Mouse (Mus musculus): Measurements from ENCODE around the gene Alkbh6.
A peak's percentile ranks its signal among the peaks of the same experiment; 100 is the strongest.

The Alkbh6 gene

DNA sequence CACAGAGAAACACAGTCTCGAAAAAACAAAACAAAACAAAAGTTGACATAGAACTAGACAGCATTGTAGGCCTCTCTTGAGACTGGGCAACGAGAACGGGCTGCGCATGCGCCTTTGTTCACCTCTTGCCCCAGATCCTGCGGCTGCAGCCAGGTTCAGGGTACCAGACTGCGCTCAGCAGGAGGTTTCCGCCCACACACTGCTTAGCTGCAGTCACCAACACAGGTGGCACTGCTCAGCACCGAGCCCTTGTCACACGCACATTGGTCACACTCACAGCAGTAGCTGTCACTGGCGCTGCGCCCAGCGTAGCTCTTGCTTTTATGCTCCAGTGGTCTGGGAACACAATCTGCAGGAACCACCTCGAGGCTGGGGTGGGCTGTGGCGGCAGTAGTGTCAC, 18.6 kb downstream of the Alkbh6 start:
- no peak for DNase-seq (ENCODE audit: low read depth, low spot score)

DNA sequence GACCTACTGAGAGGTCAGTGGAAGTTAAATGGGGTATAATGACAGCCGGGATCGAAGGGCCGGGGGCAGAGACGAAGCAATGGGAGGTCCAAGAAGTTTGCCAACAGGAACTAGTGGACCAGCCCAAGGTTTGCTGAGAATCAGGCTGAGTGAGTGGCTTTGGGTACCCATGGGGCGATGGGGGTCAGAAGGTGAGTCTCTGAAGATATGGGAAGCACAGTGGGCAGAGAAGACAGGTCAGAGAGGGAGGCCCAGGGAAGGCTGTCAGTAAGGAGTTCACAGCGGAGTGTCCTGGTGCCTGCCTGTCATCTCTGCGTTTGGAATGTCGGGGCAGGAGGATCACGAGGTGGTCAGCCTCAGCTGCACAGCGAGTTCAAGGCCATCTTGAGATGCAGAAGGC, 19.9 kb downstream of the Alkbh6 start:
- no peak for DNase-seq (ENCODE audit: low read depth, low spot score)

DNA sequence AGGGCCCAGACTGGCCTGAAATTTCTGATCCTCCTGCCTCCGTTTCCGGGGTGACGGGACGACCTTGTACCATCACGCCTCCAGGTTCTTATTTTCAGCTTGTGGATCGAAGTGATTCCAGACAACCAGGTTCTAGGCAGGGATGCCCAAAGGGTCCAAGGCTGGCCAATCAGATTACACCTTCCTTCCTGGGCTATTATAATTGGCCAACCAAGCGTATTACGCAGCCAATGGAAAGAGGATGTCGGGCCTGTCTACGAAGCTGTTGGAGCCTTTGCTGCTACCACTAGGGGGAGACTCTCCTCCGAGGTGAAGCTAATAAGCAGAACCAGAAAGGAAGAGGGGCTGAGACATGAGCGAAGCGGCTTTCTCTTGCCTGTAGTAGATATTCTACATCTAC, 23.4 kb downstream of the Alkbh6 start:
- peak; percentile 88 for DNase-seq (ENCODE audit: low read depth, low spot score)

DNA sequence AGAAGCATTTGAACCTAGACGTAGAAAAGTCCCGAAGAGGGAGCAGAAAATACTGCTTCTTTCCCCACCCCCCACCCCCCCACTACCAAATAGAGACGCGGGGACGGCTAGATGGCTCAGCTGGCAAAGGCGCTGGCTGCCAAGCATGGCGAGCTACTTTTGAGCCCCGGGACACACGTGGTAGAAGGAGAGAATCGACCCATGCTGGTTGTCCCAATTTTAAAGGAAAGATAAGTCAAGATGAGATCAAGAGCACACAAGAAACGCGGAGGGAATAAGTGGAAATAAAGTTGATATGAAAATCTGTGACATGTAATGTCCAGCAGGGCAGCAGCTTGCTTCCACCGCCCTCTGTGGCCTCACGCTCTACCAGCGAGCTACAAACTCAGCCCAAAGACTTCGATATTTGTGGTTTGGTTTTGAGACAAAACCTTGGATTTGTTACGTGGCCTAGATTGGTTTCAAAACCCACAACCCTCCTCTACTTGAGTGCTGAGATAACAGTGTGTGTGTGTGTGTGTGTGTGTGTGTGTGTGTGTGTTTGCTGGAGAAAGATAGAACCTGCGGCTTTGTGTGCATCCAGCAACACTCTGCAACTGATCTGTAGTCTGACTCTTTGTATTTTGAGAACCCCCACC, 24.2 kb downstream of the Alkbh6 start:
- DNase-seq (ENCODE audit: low read depth, low spot score): no peak

DNA sequence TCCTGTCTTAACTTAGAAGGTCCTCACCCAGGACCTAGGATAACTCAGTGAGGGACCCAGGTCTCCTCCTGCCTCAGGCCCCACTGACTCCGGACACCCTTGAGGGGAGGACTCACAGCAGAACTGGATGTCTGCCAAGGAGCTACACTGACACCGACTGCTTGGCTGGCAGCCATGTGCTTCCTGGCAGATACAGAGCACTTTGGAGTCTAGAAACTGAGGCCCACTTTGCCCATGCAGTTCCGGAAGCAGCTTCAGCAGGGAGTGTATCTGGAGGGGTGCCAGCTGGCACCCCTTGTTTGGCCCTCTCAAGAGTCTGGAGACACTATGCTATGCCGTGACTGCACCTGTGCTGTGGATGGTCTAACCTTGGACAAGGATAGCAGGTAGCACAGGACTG, 24.9 kb downstream of the Alkbh6 start:
- no peak for DNase-seq (ENCODE audit: low read depth, low spot score)

DNA sequence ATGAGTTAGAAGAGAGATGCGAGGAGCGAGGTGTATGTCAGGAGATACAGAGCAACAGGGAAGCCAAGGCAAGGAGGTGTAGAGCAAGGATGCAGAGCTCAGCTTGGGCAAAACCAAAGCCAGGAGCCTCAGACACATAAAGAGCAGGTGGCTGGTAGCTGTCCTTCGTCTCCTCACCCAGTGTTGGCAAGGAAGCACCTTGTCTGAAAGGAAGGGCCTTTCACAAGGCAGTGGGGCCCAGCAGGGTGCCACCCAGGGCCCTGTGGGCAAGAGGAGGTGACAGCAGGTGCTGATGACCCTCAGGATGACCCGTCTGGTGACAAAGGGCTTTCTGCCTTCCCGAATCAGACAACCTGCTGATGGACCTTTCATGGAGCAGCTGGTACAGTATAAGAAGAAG, 26.0 kb downstream of the Alkbh6 start:
- no peak for DNase-seq (ENCODE audit: low read depth, low spot score)

DNA sequence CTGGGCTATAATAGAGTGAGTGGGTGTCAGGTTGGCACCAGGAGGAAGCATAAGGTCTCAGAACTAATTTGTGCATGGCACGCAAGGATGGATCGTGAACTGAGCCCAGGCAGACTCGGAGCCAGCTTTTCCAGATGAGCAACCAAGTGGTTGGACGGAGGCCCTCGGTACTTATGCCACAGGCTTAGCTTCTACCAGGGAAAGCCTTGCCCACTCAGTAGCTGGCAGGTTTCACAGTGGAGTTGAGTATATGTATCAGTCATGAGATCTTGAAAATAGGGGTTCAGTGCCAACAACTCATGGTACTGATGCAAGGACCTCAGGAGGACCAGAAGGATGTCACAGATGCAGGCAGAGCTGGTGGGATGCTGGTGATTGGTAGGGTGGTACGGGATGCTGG, 27.2 kb downstream of the Alkbh6 start:
- no peak for DNase-seq (ENCODE audit: low read depth, low spot score)

DNA sequence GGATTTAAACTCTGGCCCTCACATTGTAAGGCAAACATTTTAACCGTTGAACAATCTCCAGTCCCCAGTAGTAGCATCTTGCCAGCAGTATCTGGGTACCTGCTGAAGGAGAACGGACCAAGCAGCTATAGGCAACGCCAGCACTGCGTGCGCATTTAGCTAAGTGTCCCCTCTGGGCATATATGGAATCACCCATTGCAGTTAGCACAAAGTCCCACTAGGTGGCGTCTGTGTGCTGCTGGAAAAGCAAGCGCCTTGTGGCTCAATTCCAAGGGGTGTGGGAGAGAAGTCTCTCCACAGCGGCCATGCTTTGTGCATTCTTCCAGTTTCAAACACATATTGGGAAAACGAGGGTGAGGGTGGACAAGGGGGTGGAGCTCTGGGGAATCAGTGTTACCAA, 27.9 kb downstream of the Alkbh6 start:
- peak; percentile 88 for DNase-seq (ENCODE audit: low read depth, low spot score)

DNA sequence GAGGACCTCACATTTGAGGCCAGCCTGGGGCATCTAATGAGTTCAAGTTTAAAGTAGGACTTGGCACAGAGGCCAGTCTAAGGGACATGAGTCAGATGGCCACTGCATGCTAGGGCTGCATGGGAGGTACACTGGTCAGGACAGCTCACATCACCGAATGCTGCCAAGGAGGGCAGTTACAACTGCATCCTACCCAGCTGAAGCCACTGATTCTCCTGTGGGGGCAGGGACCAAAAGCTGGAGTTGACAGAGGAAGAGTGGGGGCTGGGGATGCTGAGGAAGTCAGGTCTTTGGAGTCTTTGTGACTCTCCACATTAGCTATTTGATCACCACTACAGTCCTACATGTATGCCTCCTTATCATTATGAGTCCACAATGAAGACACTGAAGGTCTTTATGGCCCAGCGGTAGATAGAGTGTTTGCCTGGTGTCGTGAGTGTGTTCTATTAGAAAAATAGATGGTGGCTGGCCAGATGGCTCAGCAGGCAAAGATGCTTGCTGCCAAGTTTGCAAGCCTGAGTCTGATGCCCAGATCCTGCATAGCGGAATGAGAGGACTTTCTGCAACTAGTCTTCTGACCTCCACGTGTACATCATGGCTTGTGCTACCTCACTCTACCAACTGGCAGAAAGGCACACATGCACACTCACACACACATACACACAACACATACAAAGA, 31.1 kb downstream of the Alkbh6 start:
- no peak for DNase-seq (ENCODE audit: low read depth, low spot score)

DNA sequence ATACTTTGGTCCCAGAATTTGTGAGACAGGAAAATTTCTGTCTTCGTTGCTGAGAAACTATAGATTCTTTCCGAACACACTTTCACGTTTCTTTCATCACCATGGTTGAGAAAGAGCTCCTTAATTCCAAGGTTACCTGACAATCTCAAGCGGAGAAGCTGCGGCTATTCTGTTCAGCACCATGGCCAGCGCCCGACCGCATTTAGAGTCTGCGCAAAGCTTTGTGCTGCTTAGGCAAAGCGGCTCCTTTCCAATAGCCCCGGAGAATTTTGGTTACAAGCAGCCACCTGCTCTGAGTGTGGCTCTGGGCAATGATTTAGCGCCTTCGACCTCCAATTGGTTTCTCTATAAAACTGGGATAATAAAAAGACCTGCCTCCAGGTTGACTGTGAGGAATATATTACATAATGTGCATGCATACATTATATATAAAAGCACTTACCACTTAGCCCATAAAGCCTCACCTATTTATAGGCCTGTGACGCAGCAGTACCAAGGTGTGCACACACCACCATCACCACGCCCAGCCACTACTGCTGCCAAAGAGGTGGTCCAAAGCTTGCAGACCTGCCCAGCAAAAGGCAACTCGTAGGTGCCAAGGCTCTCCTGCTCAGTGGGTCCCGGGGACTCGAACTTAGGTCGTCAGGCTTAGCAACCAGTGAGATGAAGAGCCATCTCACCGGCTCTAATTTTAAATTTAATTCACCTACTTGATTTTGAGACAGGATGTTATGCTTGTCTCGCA, 38.3 kb downstream of the Alkbh6 start:
- DNase-seq (ENCODE audit: low read depth, low spot score): no peak

DNA sequence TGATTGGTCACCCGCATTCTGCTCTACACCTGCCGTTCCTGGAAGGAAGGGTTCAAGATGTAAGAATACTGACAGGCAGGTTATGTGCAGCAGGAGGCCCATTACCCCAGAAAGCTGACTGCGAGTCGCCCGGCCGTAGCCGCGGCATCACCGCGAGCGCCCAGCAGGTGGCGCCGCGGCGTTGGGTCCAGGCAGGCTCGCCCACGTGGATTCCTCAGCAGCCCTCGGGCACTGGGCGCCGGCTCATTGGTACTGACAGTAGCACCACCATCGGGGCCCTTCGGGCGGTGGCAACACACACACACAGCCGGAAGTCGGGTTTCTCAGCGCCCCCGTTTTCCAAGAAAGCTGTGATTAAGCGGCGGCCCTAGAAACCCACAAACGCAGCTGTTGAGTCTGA, 39.3 kb downstream of the Alkbh6 start:
- DNase-seq (ENCODE audit: low read depth, low spot score): peak; percentile 50

DNA sequence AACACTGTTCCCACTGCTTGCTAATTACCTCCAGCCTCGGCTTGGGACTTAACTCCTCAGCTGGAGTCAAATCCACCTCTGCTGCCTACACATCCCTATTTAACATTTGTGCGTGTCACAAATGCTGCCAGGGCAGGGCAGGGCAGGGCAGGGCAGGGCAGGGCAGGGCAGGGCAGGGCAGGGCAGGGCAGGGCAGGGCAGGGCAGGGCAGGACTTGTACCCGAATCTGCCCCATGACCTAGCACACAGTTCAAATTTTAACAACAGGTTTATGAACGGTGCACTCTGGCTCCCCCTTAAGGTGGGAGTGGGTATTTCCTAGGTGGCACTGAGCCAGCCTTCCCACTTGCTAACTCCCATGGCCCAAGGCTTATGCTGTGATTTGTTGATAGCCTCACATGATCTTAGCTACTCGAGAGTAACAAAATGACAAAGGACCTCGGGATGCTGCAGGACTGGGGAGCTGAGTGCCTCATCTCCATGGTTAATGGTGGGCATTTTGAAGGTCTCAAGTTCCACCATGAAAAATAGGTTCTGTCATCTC, 44.8 kb downstream of the Alkbh6 start:
- peak; percentile 77 for DNase-seq (ENCODE audit: low read depth, low spot score)

DNA sequence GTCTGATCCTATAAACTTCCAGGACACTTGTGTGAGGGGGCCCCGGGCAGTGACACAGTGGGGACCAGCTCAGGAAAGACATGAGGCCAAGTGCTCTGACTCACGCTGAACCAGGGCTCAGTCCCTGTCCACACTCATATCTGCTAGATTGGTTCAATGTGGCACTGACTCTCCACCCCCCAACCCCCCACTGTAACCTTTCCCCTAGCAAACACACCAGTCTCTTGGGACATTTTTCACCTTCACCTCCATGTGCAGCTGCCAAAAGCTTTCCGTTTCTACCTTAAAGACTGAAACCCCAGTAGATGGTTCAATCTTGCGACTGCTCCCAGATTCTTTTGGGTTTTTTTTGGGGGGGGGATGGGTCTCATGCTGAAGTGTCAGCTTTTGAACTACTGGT, 45.5 kb downstream of the Alkbh6 start:
- DNase-seq (ENCODE audit: low read depth, low spot score): no peak

DNA sequence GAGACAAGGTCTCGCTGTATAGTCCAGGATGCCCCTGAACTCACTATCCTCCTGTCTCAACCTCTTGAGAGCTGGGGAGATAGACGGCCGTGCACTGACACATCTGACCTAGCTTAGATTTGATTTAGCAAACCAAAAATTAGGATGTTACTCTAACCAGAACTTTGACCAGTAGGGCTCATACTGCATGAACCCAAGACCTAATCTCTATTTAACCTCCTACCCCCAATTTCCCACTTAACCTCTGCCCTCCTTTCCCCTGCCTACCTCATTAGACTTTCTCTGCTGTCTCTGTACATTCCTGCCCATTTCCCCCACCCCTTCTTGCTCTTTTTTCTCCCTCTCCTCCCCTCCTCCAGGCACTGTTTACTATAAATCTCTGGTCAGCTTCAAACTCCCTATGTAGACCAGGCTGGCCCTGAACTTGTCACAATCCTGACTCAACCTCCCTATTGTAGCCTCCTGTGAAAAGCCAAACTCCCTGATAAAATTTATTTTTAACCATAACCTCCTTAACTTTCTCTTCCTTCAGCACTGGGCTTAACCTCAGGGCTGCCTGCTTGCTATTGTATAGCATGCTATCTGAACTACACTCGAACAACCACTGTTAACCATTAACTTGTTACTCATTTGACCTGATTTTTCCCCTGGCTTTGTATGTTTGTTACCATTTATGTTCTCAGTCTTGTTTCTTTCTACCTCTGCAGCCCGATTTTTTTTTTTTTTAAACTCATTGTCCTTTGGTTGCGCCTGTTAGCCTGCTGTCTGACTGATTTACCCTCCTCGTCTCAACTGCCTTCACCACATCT, 50.1 kb downstream of the Alkbh6 start:
- DNase-seq (ENCODE audit: low read depth, low spot score): no peak

DNA sequence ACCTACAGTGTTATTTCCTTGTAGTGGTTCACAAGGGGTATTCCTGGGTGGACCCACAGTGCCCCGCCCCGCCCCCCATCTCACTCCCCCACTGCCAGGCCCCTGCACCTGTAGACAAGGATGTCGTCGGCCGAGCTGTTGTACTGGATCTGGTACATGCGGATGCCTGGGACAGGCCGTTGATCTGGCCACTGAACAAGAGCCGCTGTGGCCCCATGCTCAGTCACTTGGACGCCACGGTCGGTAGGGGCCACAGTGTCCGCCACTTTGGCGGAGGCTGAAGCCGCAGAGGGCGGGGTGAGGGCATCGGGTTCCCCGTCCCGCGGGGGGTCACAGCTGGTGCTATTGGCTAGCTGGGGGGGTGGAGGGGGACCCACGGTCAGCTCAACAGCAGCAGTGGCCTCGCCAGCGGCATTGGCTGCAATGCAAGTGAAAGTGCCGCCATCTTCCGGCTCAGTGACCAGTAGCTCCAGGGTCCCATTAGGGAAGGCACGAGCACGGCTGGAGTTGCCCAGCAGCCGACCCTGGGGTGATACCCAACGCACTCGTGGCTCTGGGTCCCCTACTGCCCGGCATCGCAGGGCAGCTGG, 50.9 kb downstream of the Alkbh6 start:
- no peak for DNase-seq (ENCODE audit: low read depth, low spot score)

DNA sequence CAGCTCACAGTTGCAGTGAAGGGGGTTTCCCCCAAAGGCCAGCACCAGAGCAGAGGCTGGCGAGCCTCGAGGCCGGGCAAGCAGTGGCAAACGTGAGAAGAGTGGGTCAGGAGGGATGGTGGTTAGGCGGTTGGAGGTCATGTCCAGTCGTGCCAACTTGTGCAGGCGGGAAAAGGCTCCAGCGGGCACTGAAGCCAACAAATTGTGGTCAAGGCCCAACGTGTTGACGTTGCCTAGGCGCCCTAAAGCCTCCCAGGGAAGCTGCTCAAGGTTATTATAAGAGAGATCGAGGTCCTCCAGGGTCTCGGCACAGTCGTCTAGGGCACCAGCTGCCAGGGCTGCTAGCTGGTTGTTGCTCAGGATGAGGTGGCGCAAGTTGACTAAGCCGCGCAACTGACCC, 51.5 kb downstream of the Alkbh6 start:
- no peak for DNase-seq (ENCODE audit: low read depth, low spot score)

DNA sequence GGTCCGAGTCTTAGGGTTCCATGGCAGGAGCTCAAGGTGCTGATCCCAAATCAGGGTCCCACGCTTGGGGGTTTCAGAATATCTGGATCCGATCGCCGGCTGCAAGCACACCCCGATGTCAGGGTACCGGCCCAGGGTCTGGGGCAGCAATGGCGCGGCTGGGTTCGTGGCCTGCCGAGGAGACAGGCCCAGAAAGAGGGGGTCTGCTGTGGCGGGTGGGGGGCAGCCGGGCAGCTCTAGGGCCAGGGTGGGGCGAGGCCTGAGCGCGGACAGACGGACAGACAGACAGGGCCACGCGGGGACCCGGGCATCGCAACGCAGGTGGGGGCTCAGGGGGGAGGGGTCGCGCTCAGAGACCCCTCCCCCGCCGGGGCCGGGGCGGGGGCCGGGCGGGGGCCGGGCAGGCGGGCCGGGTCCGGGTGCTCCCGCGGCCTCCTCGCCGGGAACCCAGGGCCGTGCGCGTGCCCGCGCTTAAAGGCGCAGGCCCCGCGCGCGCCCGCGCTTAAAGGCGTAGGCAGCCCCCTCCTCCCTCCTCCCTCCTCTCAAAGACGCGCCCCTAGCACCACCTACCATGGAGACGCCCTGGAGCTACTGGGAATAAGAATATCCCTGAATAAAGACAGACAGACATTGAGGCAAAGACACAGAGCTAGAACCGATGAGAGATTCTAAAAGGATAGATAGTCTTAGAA, 54.3 kb downstream of the Alkbh6 start, which contains the start of gene Lrfn3:
TSS of gene Lrfn3 (minus strand) at position 121 of the 692 bp plus-strand sequence.
- peak; percentile 48 for DNase-seq (ENCODE audit: low read depth, low spot score)

DNA sequence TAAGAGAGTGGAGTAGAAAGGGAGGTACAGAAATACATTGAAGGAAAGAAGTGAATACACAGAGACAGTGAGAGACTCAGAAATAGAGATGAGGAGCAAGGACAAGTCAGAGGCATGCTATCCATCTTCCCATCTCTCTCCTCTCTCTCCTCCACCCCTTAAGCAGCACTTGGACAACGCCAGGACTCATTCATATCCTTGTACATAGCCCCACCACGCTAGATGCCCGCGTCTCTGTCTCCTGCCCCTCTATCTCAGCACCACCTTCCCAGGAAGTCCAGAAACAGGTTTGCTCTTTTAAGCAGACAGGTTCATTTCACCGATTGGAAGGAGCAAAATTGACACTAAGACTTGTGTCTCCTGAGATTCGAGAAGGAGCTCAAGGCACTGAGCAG, 54.8 kb downstream of the Alkbh6 start:
- DNase-seq (ENCODE audit: low read depth, low spot score): no peak
